Mouse (Mus musculus): ENCODE data around the gene Ptov1. TPM values are rescaled to one million over a fixed set of nuclear protein-coding genes. Genes with fewer than 3 reads are reported as not detected.
A peak's percentile ranks its signal among the peaks of the same experiment; 100 is the strongest.

The Ptov1 gene
- total and polyA plus RNA-seq, 2 experiments from 2014 or later, result 498 to 513 TPM

GRCm38 (mm10) chr7:44890737-44891136 lies 21.1 kb upstream of the Ptov1 start:
- Histone ChIP-seq H3K4me2 (ENCODE audit: low read depth) (peak overlapping the region; percentile 86), H3K27ac (ENCODE audit: low read depth, low read length) (no peak overlapping the region), H3K36me3 (ENCODE audit: insufficient read depth) (peaks cover 20% of the 10 kb centered on the region), H3K4me3 (ENCODE audit: low read depth, low read length) (peak overlapping the region; percentile 88), H3K9me3 (ENCODE audit: low read length) (no peaks in the 10 kb centered on the region), H3K27me3 (ENCODE audit: insufficient read depth, low read length) (no peaks in the 10 kb centered on the region), H3K9ac (peak overlapping the region; percentile 86; the same call in 1 of the 2 replicates), H3K4me1 (ENCODE audit: insufficient read depth) (peaks cover 32% of the 10 kb centered on the region)
- no peak for DNase-seq
- TF ChIP-seq CTCF (IDR thresholded peaks at IDR 0.05; ENCODE audit: low read depth), result no peak
- 33% methylated on average over 4 of the region's 4 CpGs for WGBS
- ATAC-seq, result no peak

GRCm38 (mm10) chr7:44890180-44890579 lies 20.6 kb upstream of the Ptov1 start:
- DNase-seq, result no peak
- H3K4me2 ChIP-seq (ENCODE audit: low read depth), result peak overlapping the region; percentile 86
- no peak for TF ChIP-seq CTCF (IDR thresholded peaks at IDR 0.05; ENCODE audit: low read depth)
- H3K4me1 ChIP-seq (ENCODE audit: insufficient read depth), result peaks cover 31% of the 10 kb centered on the region
- no peaks in the 10 kb centered on the region for H3K27me3 ChIP-seq (ENCODE audit: insufficient read depth, low read length)
- no peak for ATAC-seq
- no peak overlapping the region for H3K9ac ChIP-seq
- no peak overlapping the region for H3K27ac ChIP-seq (ENCODE audit: low read depth, low read length)
- H3K4me3 ChIP-seq (ENCODE audit: low read depth, low read length), result no peak overlapping the region
- no peaks in the 10 kb centered on the region for H3K9me3 ChIP-seq (ENCODE audit: low read length)
- 91% methylated on average over 6 of the region's 7 CpGs for WGBS
- H3K36me3 ChIP-seq (ENCODE audit: insufficient read depth), result peaks cover 26% of the 10 kb centered on the region

- H3K9ac ChIP-seq, result no peak overlapping the region
- H3K27me3 ChIP-seq (ENCODE audit: insufficient read depth, low read length), result no peaks in the 10 kb centered on the region
- TF ChIP-seq CTCF (IDR thresholded peaks at IDR 0.05; ENCODE audit: low read depth), result no peak
- 81% methylated on average over 13 of the region's 13 CpGs for WGBS
- H3K9me3 ChIP-seq (ENCODE audit: low read length), result no peaks in the 10 kb centered on the region
- H3K4me1 ChIP-seq (ENCODE audit: insufficient read depth), result peaks cover 14% of the 10 kb centered on the region; the same call in 1 of the 2 replicates
- H3K4me3 ChIP-seq (ENCODE audit: low read depth, low read length), result no peak overlapping the region
- no peak overlapping the region for H3K27ac ChIP-seq (ENCODE audit: low read depth, low read length)
- ATAC-seq (no peak), DNase-seq (no peak)
- H3K4me2 ChIP-seq (ENCODE audit: low read depth), result no peak overlapping the region
- H3K36me3 ChIP-seq (ENCODE audit: insufficient read depth), result peaks cover 41% of the 10 kb centered on the region
Measured at GRCm38 (mm10) chr7:44888256-44889105, 18.9 kb upstream of the Ptov1 start.

- ATAC-seq, result no peak
- H3K9ac ChIP-seq, result no peak overlapping the region
- H3K27me3 ChIP-seq (ENCODE audit: insufficient read depth, low read length), result no peaks in the 10 kb centered on the region
- H3K9me3 ChIP-seq (ENCODE audit: low read length), result no peaks in the 10 kb centered on the region
- no peak for DNase-seq
- TF ChIP-seq CTCF (IDR thresholded peaks at IDR 0.05; ENCODE audit: low read depth), result no peak
- no peak overlapping the region for H3K4me3 ChIP-seq (ENCODE audit: low read depth, low read length)
- H3K4me2 ChIP-seq (ENCODE audit: low read depth), result no peak overlapping the region
- H3K4me1 ChIP-seq (ENCODE audit: insufficient read depth), result peaks cover 9% of the 10 kb centered on the region; the same call in 1 of the 2 replicates
- whole genome bisulfite sequencing, result 89% methylated on average over 7 of the region's 7 CpGs
- no peak overlapping the region for H3K27ac ChIP-seq (ENCODE audit: low read depth, low read length)
- peaks cover 54% of the 10 kb centered on the region for H3K36me3 ChIP-seq (ENCODE audit: insufficient read depth)
Measured at GRCm38 (mm10) chr7:44886964-44887363, 17.4 kb upstream of the Ptov1 start.

- H3K9ac ChIP-seq, result no peak overlapping the region
- peaks cover 78% of the 10 kb centered on the region for H3K36me3 ChIP-seq (ENCODE audit: insufficient read depth)
- H3K4me3 ChIP-seq (ENCODE audit: low read depth, low read length), result no peak overlapping the region
- no peak for TF ChIP-seq CTCF (IDR thresholded peaks at IDR 0.05; ENCODE audit: low read depth)
- H3K4me2 ChIP-seq (ENCODE audit: low read depth), result no peak overlapping the region
- WGBS, result 98% methylated on average over 5 of the region's 5 CpGs
- no peaks in the 10 kb centered on the region for H3K27me3 ChIP-seq (ENCODE audit: insufficient read depth, low read length)
- H3K9me3 ChIP-seq (ENCODE audit: low read length), result no peaks in the 10 kb centered on the region
- H3K27ac ChIP-seq (ENCODE audit: low read depth, low read length), result no peak overlapping the region
- no peaks in the 10 kb centered on the region for H3K4me1 ChIP-seq (ENCODE audit: insufficient read depth)
- ATAC-seq (no peak), DNase-seq (no peak)
Measured at GRCm38 (mm10) chr7:44884637-44885036, 15.0 kb upstream of the Ptov1 start.

- no peaks in the 10 kb centered on the region for H3K27me3 ChIP-seq (ENCODE audit: insufficient read depth, low read length)
- DNase-seq, result no peak
- no peaks in the 10 kb centered on the region for H3K4me1 ChIP-seq (ENCODE audit: insufficient read depth)
- no peak overlapping the region for H3K9ac ChIP-seq
- TF ChIP-seq CTCF (IDR thresholded peaks at IDR 0.05; ENCODE audit: low read depth), result no peak
- H3K4me3 ChIP-seq (ENCODE audit: low read depth, low read length), result no peak overlapping the region
- no peaks in the 10 kb centered on the region for H3K9me3 ChIP-seq (ENCODE audit: low read length)
- H3K36me3 ChIP-seq (ENCODE audit: insufficient read depth), result peaks cover 86% of the 10 kb centered on the region
- no peak overlapping the region for H3K27ac ChIP-seq (ENCODE audit: low read depth, low read length)
- WGBS, result 96% methylated on average over 3 of the region's 3 CpGs
- H3K4me2 ChIP-seq (ENCODE audit: low read depth), result no peak overlapping the region
- no peak for ATAC-seq
Measured at GRCm38 (mm10) chr7:44883036-44883435, 13.4 kb upstream of the Ptov1 start.

- TF ChIP-seq CTCF (IDR thresholded peaks at IDR 0.05; ENCODE audit: low read depth), result no peak
- no peak for ATAC-seq
- H3K27ac ChIP-seq (ENCODE audit: low read depth, low read length), result no peak overlapping the region
- H3K9me3 ChIP-seq (ENCODE audit: low read length), result no peaks in the 10 kb centered on the region
- no peak overlapping the region for H3K9ac ChIP-seq
- no peaks in the 10 kb centered on the region for H3K27me3 ChIP-seq (ENCODE audit: insufficient read depth, low read length)
- no peak for DNase-seq
- peaks cover 70% of the 10 kb centered on the region for H3K36me3 ChIP-seq (ENCODE audit: insufficient read depth)
- WGBS, result 81% methylated on average over 14 of the region's 14 CpGs
- no peak overlapping the region for H3K4me3 ChIP-seq (ENCODE audit: low read depth, low read length)
- H3K4me2 ChIP-seq (ENCODE audit: low read depth), result no peak overlapping the region
- no peaks in the 10 kb centered on the region for H3K4me1 ChIP-seq (ENCODE audit: insufficient read depth)
Measured at GRCm38 (mm10) chr7:44877833-44878232, 8.2 kb upstream of the Ptov1 start.

Measured in forebrain, postnatal 0 days (tissue).